Mouse (Mus musculus) hindbrain, embryonic 14.5 days (tissue): ENCODE measurements around the gene Prkn. TPM values are rescaled to one million over a fixed set of nuclear protein-coding genes. Genes with fewer than 3 reads are reported as not detected.

Experiments
- ATAC-seq: fragments of 200-750 bp; cut with Nextera tagmentation; 2 replicates; pipeline ENCODE4 v1.8.0; 2017; ENCODE audit warnings: moderate number of reproducible peaks, mild to moderate bottlenecking, moderate TSS enrichment, moderate library complexity; ENCODE audit not compliant: low FRiP score
- DNase-seq: peaks from one replicate; pipeline ENCODE4 v3.0.0-alpha.2; 2015; ENCODE audit warnings: low spot score
- H3K27ac ChIP-seq: fragments of 300-500 bp; sonication (generic); 2 replicates; pipeline ENCODE4 v1.5.1; 2014; ENCODE audit warnings: mild to moderate bottlenecking, moderate library complexity
- H3K27me3 ChIP-seq: fragments of 300-500 bp; sonication (generic); 2 replicates; pipeline ENCODE4 v1.6.1; 2014; ENCODE audit warnings: mild to moderate bottlenecking, low read length, mixed read lengths; ENCODE audit not compliant: control insufficient read depth, insufficient read depth
- H3K36me3 ChIP-seq: fragments of 300-500 bp; sonication (generic); replicated peaks from 2 replicates; pipeline ENCODE4 v1.6.1; 2014; ENCODE audit not compliant: control insufficient read depth, insufficient read depth
- H3K4me1 ChIP-seq: fragments of 300-500 bp; sonication (generic); replicated peaks from 2 replicates; pipeline ENCODE4 v1.6.1; 2014; ENCODE audit warnings: antibody characterized with exemption, low read length, mixed read lengths; ENCODE audit not compliant: control insufficient read depth, insufficient read depth
- H3K4me2 ChIP-seq: fragments of 300-500 bp; sonication (generic); replicated peaks from 2 replicates; pipeline ENCODE4 v1.6.1; 2014; ENCODE audit warnings: mild to moderate bottlenecking, moderate library complexity
- H3K4me3 ChIP-seq: fragments of 300-500 bp; sonication (generic); replicated peaks from 2 replicates; pipeline ENCODE4 v1.5.1; 2014; ENCODE audit warnings: mild to moderate bottlenecking, low read length
- H3K9ac ChIP-seq: fragments of 300-500 bp; sonication (generic); 2 replicates; pipeline ENCODE4 v1.6.1; 2014
- H3K9me3 ChIP-seq: fragments of 300-500 bp; sonication (generic); 2 replicates; pipeline ENCODE4 v1.6.1; 2016; ENCODE audit warnings: low read length; ENCODE audit not compliant: control insufficient read depth
- WGBS: fragments of 180-500 bp; shearing (Covaris S2); extraction: QIAGEN DNeasy Blood & Tissue Kit; methylation state at CpG from one replicate; pipeline ENCODE4 v1.1.7; 2014; 5-methylcytosine and 5-hydroxymethylcytosine counted together
- polyA plus RNA-seq: library from polyadenylated mRNA; unstranded; fragments of >200 nt; fragmentation: Nextera tagmentation; extraction: Ambion mirVana; gene quantifications from 2 replicates; pipeline ENCODE4 v1.2.1, GENCODE M21; 2014

Prkn gene
- polyA plus RNA-seq, 1 experiment from 2014 or later, result 4.4 TPM

GRCm38 (mm10) chr17:11565681-11566080, 725.5 kb downstream of the Prkn start:
- Histone ChIP-seq H3K9me3 (no peaks in the 10 kb centered on the region), H3K9ac (no peak overlapping the region), H3K4me1 (no peaks in the 10 kb centered on the region), H3K4me2 (no peak overlapping the region), H3K27me3 (no peaks in the 10 kb centered on the region), H3K4me3 (no peak overlapping the region), H3K36me3 (no peaks in the 10 kb centered on the region), H3K27ac (no peak overlapping the region)
- 94% methylated on average over 6 of the region's 6 CpGs for WGBS
- ATAC-seq (no peak), DNase-seq (no peak)

- Histone ChIP-seq H3K27ac (no peak overlapping the region), H3K4me1 (no peaks in the 10 kb centered on the region), H3K4me3 (no peak overlapping the region), H3K27me3 (no peaks in the 10 kb centered on the region), H3K9ac (no peak overlapping the region), H3K4me2 (no peak overlapping the region), H3K9me3 (no peaks in the 10 kb centered on the region), H3K36me3 (no peaks in the 10 kb centered on the region)
- ATAC-seq (no peak), DNase-seq (no peak)
- WGBS, result 71% methylated on average over 8 of the region's 8 CpGs
Measured at GRCm38 (mm10) chr17:11570392-11570791, 730.2 kb downstream of the Prkn start.

- DNase-seq, result no peak
- no peak overlapping the region for H3K27ac ChIP-seq
- no peaks in the 10 kb centered on the region for H3K27me3 ChIP-seq
- H3K4me1 ChIP-seq, result no peaks in the 10 kb centered on the region
- no peak for ATAC-seq
- H3K36me3 ChIP-seq, result no peaks in the 10 kb centered on the region
- no peak overlapping the region for H3K4me3 ChIP-seq
- no peaks in the 10 kb centered on the region for H3K9me3 ChIP-seq
- H3K9ac ChIP-seq, result no peak overlapping the region
- WGBS, result 88% methylated on average over 9 of the region's 9 CpGs
- H3K4me2 ChIP-seq, result no peak overlapping the region
Measured at GRCm38 (mm10) chr17:11573666-11574065, 733.5 kb downstream of the Prkn start.

GRCm38 (mm10) chr17:11585491-11585890, 745.3 kb downstream of the Prkn start:
- Histone ChIP-seq H3K9me3 (no peaks in the 10 kb centered on the region), H3K4me1 (no peaks in the 10 kb centered on the region), H3K27me3 (no peaks in the 10 kb centered on the region), H3K36me3 (no peaks in the 10 kb centered on the region), H3K9ac (no peak overlapping the region), H3K27ac (no peak overlapping the region), H3K4me2 (no peak overlapping the region), H3K4me3 (no peak overlapping the region)
- DNase-seq, result no peak
- WGBS, result 91% methylated on average over 4 of the region's 4 CpGs
- no peak for ATAC-seq

GRCm38 (mm10) chr17:11607931-11608330, 767.7 kb downstream of the Prkn start:
- WGBS, result 87% methylated on average over 5 of the region's 5 CpGs
- no peak overlapping the region for H3K4me3 ChIP-seq
- no peak for DNase-seq

GRCm38 (mm10) chr17:11611459-11611858, 771.3 kb downstream of the Prkn start:
- no peaks in the 10 kb centered on the region for H3K9me3 ChIP-seq
- H3K9ac ChIP-seq, result no peak overlapping the region
- no peak overlapping the region for H3K4me3 ChIP-seq
- H3K36me3 ChIP-seq, result no peaks in the 10 kb centered on the region
- H3K4me1 ChIP-seq, result peaks cover 10% of the 10 kb centered on the region
- no peak overlapping the region for H3K27ac ChIP-seq
- H3K4me2 ChIP-seq, result no peak overlapping the region
- no peaks in the 10 kb centered on the region for H3K27me3 ChIP-seq
- WGBS, result 13% methylated on average over 7 of the region's 7 CpGs
- ATAC-seq (no peak), DNase-seq (peak; percentile 86)

More at GRCm38 (mm10) chr17:11607931-11608330, 767.7 kb downstream of the Prkn start:
- Histone ChIP-seq H3K36me3 (no peaks in the 10 kb centered on the region), H3K4me2 (no peak overlapping the region), H3K27ac (no peak overlapping the region), H3K27me3 (no peaks in the 10 kb centered on the region), H3K9me3 (no peaks in the 10 kb centered on the region), H3K9ac (no peak overlapping the region), H3K4me1 (peaks cover 10% of the 10 kb centered on the region)
- ATAC-seq, result no peak

- DNase-seq (no peak), ATAC-seq (no peak)
- Histone ChIP-seq H3K36me3 (no peaks in the 10 kb centered on the region), H3K4me3 (no peak overlapping the region), H3K4me2 (no peak overlapping the region), H3K4me1 (peaks cover 10% of the 10 kb centered on the region), H3K9me3 (no peaks in the 10 kb centered on the region), H3K27ac (no peak overlapping the region), H3K9ac (no peak overlapping the region), H3K27me3 (no peaks in the 10 kb centered on the region)
- WGBS, result 61% methylated on average over 21 of the region's 21 CpGs
Measured at GRCm38 (mm10) chr17:11612801-11613531, 772.8 kb downstream of the Prkn start.

- H3K9me3 ChIP-seq, result no peaks in the 10 kb centered on the region
- no peaks in the 10 kb centered on the region for H3K36me3 ChIP-seq
- no peak overlapping the region for H3K27ac ChIP-seq
- no peak overlapping the region for H3K9ac ChIP-seq
- 71% methylated on average over 2 of the region's 2 CpGs for WGBS
- DNase-seq (no peak), ATAC-seq (no peak)
- H3K4me2 ChIP-seq, result no peak overlapping the region
- H3K27me3 ChIP-seq, result no peaks in the 10 kb centered on the region
- no peaks in the 10 kb centered on the region for H3K4me1 ChIP-seq
- H3K4me3 ChIP-seq, result no peak overlapping the region
Measured at GRCm38 (mm10) chr17:11617552-11617951, 777.4 kb downstream of the Prkn start.

GRCm38 (mm10) chr17:11618886-11619590, 778.9 kb downstream of the Prkn start:
- Histone ChIP-seq H3K36me3 (no peaks in the 10 kb centered on the region), H3K27me3 (no peaks in the 10 kb centered on the region), H3K4me3 (no peak overlapping the region), H3K4me1 (0 out of 2 replicates have a peak, but pooled peaks cover 1% of the 10 kb centered on the region), H3K9ac (no peak overlapping the region), H3K4me2 (no peak overlapping the region), H3K9me3 (no peaks in the 10 kb centered on the region), H3K27ac (no peak overlapping the region)
- DNase-seq (no peak), ATAC-seq (no peak)
- WGBS, result 82% methylated on average over 8 of the region's 8 CpGs
